Mouse (Mus musculus): ENCODE measurements around the gene Map3k7.
A peak's percentile ranks its signal among the peaks of the same experiment; 100 is the strongest.

The Map3k7 gene

DNA sequence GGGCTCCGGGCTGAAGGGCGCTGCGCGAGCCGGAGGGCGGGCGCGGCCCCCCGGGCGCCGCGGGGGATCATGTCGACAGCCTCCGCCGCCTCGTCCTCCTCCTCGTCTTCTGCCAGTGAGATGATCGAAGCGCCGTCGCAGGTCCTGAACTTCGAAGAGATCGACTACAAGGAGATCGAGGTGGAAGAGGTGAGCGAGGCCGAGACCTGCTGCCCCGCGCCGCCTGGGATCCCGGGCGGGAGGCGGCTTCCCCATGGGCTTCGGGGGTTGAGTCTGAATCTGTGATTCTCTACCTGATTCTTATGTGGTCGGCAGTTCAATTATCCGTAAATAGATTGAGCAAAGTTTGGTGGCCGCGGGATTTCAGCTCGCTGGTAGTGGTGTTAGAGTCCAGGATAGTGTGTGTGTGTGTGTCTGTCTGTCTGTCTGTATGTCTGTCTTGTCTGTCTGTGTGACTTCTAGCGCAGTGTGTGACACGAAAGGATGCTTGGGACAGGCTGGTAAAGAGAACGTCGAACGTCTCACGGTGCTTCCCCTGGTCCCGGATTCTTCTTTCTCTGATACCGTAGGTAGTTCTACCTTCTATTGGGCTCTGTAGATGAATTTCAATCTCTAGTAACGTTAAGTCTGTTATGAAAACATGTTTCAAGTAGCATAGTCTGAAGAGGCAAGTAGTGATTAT, 438 bp downstream of the Map3k7 start:
- H3K36me3 ChIP-seq (ENCODE audit: control insufficient read depth, insufficient read depth, low read length, poor library complexity, severe bottlenecking): no peaks in the 10 kb centered on the region
- peak; percentile 37 for DNase-seq (ENCODE audit: low read depth, low spot score)
- H3K27me3 ChIP-seq (ENCODE audit: control insufficient read depth, insufficient read depth, low read length, poor library complexity, severe bottlenecking): no peaks in the 10 kb centered on the region

DNA sequence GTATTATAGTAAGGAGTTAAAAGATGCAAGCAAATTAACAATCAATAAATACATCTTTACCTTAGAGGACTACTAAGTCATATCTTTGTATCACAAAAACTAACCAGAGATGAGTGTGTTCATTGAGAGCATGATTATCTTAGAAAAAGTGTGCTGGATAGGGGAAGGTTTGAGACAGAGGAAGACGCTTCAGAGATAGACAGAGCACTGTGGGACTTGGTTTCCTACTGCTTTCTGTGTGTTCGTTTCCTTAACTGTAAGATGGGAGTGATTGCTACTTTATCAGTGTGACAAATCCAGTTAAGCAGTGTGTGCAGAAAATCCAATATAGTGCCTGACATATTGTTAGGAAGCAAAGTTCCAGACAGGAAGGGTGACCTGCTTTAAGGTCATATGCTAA, 1.3 kb downstream of the Map3k7 start:
- H3K36me3 ChIP-seq (ENCODE audit: control insufficient read depth, insufficient read depth, low read length, poor library complexity, severe bottlenecking): no peaks in the 10 kb centered on the region

DNA sequence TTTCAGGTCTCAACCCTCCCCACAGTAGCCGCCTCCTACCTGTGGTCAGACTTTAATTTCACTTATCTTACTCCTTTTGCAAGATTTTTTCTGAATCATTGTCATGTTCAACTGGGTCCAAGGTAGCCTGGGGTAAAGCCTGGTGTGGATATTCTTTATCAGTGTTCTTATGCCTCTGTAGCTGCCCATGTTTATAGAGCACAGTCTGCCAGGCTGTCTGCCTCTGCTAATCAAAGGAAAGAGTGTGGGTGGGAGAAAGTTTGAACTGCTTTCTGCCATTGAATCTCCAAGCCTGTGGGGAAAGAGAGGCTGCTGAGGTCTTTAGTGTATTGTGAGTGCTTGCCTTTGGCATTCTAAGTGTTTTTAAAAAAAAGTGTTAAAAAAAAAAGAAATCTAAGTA, 7.5 kb downstream of the Map3k7 start:
- no peaks in the 10 kb centered on the region for H3K27me3 ChIP-seq (ENCODE audit: control insufficient read depth, insufficient read depth, low read length, poor library complexity, severe bottlenecking)
- no peaks in the 10 kb centered on the region for H3K36me3 ChIP-seq (ENCODE audit: control insufficient read depth, insufficient read depth, low read length, poor library complexity, severe bottlenecking)
- DNase-seq (ENCODE audit: low read depth, low spot score): no peak

More for the DNA sequence above, 1.3 kb downstream of the Map3k7 start:
- no peak for DNase-seq (ENCODE audit: low read depth, low spot score)
- no peaks in the 10 kb centered on the region for H3K27me3 ChIP-seq (ENCODE audit: control insufficient read depth, insufficient read depth, low read length, poor library complexity, severe bottlenecking)

DNA sequence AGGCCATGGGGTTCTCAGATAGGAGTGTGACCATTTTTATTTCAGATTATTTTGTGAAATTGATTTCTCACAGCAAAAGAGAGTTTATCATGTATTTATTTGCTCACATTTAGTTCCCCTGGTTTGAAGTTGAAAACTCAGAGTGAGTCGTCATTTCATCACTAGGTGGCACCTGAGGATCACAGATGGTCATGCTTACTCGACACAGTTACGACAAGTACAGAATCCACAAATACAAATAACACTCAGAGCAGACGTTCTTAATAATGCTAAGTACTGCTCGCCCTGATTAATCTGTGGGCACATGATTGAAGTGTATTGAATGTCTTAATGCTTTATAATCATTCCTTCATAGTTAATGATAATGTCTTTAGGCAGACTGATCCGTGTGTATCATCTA, 8.3 kb downstream of the Map3k7 start:
- DNase-seq (ENCODE audit: low read depth, low spot score): peak; percentile 72
- no peaks in the 10 kb centered on the region for H3K27me3 ChIP-seq (ENCODE audit: control insufficient read depth, insufficient read depth, low read length, poor library complexity, severe bottlenecking)

DNA sequence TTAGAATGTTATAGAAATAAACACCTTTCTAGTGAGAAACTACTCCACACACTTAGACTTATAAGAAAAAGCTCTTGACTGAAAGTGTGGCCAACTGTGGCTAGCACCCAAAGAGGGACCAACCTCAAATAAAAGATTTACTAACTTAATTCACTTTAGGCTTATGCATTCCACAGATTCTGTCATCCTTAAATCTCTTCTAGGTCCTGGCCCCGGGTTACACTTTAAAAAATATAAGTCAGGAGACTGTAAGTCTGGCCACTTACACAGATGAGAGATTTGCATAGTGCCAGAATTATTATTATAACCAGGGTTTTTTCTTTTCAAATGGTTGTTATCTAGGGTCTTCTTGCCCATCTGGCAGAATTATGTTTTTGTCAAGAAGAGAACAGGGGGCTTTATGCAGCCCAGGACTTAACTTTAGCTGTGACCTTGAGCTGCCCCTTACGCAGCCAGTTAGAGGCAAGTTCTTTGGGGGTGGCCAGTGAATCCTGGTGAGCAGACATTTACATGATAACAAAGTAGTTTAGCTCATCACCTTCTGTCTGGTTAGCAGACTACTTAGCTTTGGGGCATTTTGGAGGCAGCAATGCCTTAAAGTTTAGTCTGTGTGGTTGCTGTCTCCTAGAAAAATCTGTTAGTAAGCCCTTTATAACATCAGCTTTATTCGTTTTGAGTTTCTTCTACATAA, 11.5 kb downstream of the Map3k7 start:
- DNase-seq (ENCODE audit: low read depth, low spot score): no peak
- Histone ChIP-seq H3K27me3 (ENCODE audit: control insufficient read depth, insufficient read depth, low read length, poor library complexity, severe bottlenecking) (no peaks in the 10 kb centered on the region), H3K36me3 (ENCODE audit: control insufficient read depth, insufficient read depth, low read length, poor library complexity, severe bottlenecking) (peaks cover 10% of the 10 kb centered on the region; the same call in 1 of the 2 replicates)

More for the DNA sequence above, 8.3 kb downstream of the Map3k7 start:
- no peaks in the 10 kb centered on the region for H3K36me3 ChIP-seq (ENCODE audit: control insufficient read depth, insufficient read depth, low read length, poor library complexity, severe bottlenecking)

DNA sequence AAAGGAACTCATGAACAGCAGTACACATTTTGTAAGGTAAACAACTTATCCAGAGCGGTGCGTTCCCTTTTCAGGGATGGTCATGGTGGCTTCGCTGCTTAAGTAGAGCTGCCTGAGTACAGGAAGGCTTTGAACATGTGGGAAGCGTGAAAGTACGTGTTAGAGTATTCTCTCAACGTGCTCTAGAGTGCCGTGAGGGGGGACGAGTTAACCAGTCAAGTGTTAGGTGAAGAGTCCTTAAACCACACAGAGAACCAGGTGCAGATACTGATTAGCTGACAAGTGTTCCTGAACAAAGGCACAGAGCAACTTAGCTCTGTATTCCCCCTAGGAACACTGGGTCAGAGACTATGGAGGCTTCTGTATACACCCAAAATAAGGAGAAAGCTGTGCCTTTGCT, 18.0 kb downstream of the Map3k7 start:
- Histone ChIP-seq H3K36me3 (ENCODE audit: control insufficient read depth, insufficient read depth, low read length, poor library complexity, severe bottlenecking) (peaks cover 22% of the 10 kb centered on the region), H3K27me3 (ENCODE audit: control insufficient read depth, insufficient read depth, low read length, poor library complexity, severe bottlenecking) (no peaks in the 10 kb centered on the region)
- no peak for DNase-seq (ENCODE audit: low read depth, low spot score)

DNA sequence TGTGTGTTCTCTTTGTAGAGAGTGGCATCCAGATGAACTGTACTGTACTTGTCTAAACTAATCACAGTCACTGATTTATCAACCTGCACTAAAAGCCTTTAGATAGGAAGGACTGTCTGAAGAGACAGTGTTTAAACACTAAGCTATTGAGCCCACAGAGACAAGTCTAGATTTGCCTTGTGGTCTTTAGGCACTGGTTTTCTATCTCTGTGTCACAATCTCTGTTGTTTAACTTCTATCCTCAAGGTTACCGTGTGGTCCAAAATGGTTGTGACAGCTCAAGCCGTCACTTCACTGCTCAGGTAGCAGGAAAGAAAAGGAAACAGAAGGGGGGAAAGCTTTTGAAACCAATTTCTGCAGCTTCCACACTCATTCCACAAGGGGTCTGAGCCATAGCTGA, 29.5 kb downstream of the Map3k7 start:
- H3K27me3 ChIP-seq (ENCODE audit: control insufficient read depth, insufficient read depth, low read length, poor library complexity, severe bottlenecking): no peaks in the 10 kb centered on the region; the same call in 1 of the 2 replicates
- peaks cover 12% of the 10 kb centered on the region for H3K36me3 ChIP-seq (ENCODE audit: control insufficient read depth, insufficient read depth, low read length, poor library complexity, severe bottlenecking)
- DNase-seq (ENCODE audit: low read depth, low spot score): no peak

DNA sequence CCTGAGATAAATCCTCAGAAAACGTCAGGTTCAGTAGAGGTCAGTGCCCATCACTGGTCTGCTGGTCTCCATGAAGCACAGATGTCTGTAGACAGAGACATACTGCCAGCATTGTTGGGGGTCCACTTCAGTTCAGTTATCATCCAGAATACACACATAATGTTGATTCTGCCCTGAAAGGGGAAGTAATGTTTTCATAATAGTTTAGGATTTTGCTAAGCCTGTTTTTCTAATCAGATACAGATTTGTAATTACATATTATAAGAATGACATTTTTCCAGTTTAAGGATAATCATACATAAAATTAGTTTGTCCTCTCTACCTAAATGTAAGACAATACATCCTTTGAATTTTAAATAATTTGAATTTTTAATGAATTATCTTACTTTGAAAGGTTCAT, 30.0 kb downstream of the Map3k7 start:
- Histone ChIP-seq H3K36me3 (ENCODE audit: control insufficient read depth, insufficient read depth, low read length, poor library complexity, severe bottlenecking) (peaks cover 12% of the 10 kb centered on the region), H3K27me3 (ENCODE audit: control insufficient read depth, insufficient read depth, low read length, poor library complexity, severe bottlenecking) (no peaks in the 10 kb centered on the region)
- DNase-seq (ENCODE audit: low read depth, low spot score): no peak

DNA sequence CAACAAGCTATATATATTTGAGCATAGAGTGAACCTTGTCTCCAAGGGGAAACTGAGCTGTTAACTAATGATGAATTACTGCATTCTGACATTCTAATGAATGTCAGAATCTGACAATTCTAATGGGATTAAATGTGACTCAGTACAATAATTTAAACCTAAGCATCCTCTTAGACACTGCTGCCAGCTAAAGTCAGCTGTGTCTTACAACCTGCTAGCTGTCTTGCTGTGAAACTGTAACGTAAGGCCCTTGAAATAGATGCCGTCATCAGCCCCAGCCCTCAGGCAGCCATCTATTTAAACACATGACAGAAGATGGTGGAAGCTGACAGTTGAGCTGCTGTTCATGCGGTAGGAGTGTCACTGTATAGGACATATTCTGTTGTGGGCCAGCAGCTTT, 37.6 kb downstream of the Map3k7 start:
- Histone ChIP-seq H3K27me3 (ENCODE audit: control insufficient read depth, insufficient read depth, low read length, poor library complexity, severe bottlenecking) (no peaks in the 10 kb centered on the region), H3K36me3 (ENCODE audit: control insufficient read depth, insufficient read depth, low read length, poor library complexity, severe bottlenecking) (peaks cover 6% of the 10 kb centered on the region; the same call in 1 of the 2 replicates)
- no peak for DNase-seq (ENCODE audit: low read depth, low spot score)

DNA sequence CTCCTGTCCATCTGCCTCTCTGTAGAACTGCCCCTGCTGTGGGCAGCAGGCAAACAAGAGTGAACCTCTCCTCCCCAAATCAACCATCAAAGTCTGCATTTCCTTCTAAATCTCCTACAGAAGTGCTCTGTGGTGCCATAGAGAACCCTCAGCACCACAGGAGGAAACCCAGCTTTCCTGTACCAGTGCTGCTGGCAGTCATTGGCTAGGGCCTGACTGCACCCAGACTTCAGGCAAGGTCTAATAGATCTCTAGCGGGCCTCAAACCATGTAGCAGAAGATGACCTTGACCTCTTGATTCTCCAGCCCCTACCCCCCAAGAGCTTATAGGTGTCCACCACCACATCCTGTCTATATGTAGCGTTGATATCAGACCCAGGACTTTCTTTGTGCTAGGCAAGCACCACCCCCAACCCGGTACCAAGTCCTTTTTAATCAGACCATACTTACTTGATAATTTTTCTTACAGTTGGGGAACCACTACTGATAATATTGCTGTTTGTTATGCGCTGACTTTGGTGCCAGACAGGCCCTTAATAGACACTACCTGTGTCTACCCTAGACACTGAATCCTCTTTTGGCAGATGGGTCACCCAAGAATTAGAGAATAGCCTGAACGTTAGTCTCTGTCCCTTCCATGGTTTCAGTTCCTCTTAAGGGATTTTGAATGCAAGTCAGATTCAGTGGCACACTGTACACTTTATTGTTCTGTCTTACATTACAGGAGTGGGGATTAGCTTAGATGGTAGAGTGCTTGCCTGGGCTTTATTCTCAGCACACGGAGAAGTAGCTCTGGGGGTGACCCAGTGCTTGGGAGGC, 41.1 kb downstream of the Map3k7 start:
- peak; percentile 42 for DNase-seq (ENCODE audit: low read depth, low spot score)

DNA sequence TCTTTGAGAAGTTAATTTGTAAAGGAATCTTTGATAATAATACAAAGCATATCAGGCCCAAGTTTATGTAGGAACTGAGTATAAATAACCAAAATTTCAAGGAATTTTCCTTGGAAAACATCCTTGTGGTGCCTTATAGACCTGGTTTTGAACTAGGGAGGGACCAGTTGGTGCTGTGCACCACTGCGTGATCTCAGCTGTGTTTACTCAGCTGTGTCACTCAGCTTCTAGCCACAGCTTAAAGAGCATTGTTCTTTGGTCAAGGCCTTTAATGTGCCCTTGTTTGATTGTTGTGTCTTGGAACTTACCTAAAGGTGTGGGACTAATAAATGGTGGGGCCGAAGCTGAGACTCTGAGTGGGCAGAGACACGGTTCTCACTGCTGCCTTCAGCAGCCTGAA, 43.3 kb downstream of the Map3k7 start:
- Histone ChIP-seq H3K36me3 (ENCODE audit: control insufficient read depth, insufficient read depth, low read length, poor library complexity, severe bottlenecking) (peaks cover 4% of the 10 kb centered on the region; the same call in 1 of the 2 replicates), H3K27me3 (ENCODE audit: control insufficient read depth, insufficient read depth, low read length, poor library complexity, severe bottlenecking) (no peaks in the 10 kb centered on the region)
- DNase-seq (ENCODE audit: low read depth, low spot score): no peak

More for the DNA sequence above, 41.1 kb downstream of the Map3k7 start:
- Histone ChIP-seq H3K36me3 (ENCODE audit: control insufficient read depth, insufficient read depth, low read length, poor library complexity, severe bottlenecking) (peaks cover 6% of the 10 kb centered on the region; the same call in 1 of the 2 replicates), H3K27me3 (ENCODE audit: control insufficient read depth, insufficient read depth, low read length, poor library complexity, severe bottlenecking) (no peaks in the 10 kb centered on the region)

DNA sequence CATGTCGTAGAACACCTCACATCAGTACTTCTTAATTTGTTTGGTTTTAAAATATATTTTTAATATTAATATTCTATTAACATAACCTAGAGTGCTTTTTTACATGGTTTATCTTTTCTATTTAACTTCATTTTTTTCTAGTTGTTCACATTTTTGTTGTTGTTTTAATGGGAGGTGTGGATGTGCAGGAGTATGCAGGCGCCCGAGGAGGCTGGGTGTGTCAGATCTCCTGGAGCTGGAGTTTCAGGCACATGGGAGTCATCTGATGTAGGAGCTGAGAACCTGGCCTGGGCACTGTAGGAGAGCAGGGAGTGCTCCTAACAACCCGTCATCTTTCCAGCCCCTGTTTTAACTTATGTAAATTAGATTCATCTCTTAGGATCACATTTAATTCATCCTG, 44.2 kb downstream of the Map3k7 start:
- H3K27me3 ChIP-seq (ENCODE audit: control insufficient read depth, insufficient read depth, low read length, poor library complexity, severe bottlenecking): no peaks in the 10 kb centered on the region
- DNase-seq (ENCODE audit: low read depth, low spot score): no peak
- peaks cover 4% of the 10 kb centered on the region; the same call in 1 of the 2 replicates for H3K36me3 ChIP-seq (ENCODE audit: control insufficient read depth, insufficient read depth, low read length, poor library complexity, severe bottlenecking)

DNA sequence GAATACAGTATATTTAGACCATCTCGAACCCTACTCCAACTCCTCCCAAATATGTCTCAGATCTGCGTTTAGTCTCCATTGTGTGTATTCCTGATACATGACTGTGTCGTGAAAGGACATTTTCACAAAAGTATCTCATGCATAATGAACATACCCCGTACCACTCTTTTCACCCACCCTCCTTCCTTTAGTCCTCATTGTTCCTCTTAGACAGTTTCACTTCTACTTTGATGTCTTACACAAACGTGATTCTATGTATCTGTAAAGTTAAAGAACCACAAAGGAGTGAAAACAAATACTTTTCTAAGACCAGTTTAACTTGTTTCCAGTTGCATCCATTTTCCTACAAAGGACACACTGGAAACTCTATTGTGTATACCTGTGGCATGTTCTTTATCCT, 46.9 kb downstream of the Map3k7 start:
- Histone ChIP-seq H3K27me3 (ENCODE audit: control insufficient read depth, insufficient read depth, low read length, poor library complexity, severe bottlenecking) (no peaks in the 10 kb centered on the region), H3K36me3 (ENCODE audit: control insufficient read depth, insufficient read depth, low read length, poor library complexity, severe bottlenecking) (no peaks in the 10 kb centered on the region)
- DNase-seq (ENCODE audit: low read depth, low spot score): peak; percentile 66

DNA sequence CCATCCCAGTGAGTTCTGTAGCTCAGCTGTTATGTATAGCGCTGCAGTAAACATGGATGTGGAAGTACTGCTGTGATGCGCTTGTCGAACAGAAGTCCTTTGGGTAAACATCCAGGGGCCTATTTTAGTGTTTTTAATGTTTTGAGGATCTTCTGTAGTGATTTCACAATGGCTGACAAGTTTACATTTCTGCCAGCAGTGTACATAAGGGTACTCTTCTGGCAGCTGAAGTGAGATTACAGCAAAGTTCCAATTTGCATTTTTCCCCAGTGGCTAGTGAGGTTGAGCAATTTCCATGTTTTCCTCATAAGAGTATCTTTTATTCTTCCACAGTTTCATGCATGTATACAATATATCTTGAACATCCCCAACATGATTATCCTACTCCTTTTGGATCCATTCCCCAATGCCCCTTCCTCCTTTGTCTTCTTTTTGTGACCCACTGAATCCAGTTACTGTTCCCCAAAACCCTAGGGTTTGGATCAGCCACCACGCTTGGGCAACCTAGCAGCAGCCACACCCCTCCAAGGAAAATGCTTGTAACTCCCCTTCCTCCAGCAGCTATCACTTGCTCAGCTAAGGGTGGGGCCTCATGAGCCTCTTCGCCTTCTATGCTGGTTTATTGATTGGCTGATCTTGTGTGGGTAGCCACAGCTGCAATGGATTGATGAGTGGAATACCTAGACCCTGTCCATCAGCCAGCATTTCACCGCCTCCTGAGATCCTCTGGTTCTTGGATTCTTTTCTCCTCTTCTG, 47.5 kb downstream of the Map3k7 start:
- Histone ChIP-seq H3K36me3 (ENCODE audit: control insufficient read depth, insufficient read depth, low read length, poor library complexity, severe bottlenecking) (peaks cover 3% of the 10 kb centered on the region; the same call in 1 of the 2 replicates), H3K27me3 (ENCODE audit: control insufficient read depth, insufficient read depth, low read length, poor library complexity, severe bottlenecking) (no peaks in the 10 kb centered on the region)
- DNase-seq (ENCODE audit: low read depth, low spot score): no peak
